Mouse (Mus musculus): ENCODE measurements around the gene Pnpo.

DNA sequence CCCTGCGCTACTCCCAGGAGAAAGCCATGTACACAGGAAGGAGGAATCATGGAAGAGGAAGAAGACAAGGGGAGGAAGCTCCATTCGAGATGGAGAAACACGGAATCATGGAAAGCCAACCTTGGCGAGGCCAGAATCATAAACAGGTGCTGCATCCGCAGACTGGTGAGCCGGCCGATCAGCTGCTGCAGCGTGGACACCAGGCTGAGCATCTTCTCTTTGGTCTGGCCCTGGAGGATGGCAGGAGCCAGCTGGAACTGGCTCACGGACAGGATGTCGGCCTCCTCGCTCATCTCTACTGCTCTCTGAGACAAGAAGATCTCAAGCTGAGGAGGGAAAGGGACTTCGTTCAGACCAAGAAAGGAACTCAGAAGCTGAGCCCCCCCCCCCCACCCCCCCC is 35.2 kb downstream of the Pnpo start:
- TF ChIP-seq POLR2A (IDR thresholded peaks at IDR 0.05; ENCODE audit: borderline replicate concordance, extremely low read depth, insufficient read depth, insufficient read length, poor library complexity, severe bottlenecking) (no peak), CTCF (IDR thresholded peaks at IDR 0.05; ENCODE audit: borderline replicate concordance, extremely low read depth, insufficient read depth, insufficient read length) (no peak)
